20 mouse cellular contexts compared by ENCODE assay signal in the genomic region with DNA sequence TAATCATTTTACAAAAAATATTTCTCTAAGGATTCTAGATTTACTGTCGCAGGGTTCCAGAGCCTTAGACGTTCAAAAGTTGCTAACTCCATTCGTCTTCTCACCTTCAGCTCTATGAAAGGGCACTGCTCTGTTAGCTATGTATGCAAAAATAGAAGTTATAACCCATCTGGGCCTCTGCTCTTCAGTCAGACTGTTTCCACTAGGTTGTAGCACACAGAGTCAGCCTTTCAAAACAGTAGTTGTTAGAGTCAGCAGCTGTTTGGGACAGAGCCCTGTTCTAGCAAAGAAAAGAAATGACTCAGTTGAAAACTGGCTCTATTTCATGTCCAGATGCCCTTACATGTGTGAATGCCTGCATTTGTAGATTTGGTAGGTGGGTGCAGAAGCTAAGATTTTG.
A peak's percentile ranks its signal among the peaks of the same experiment; 100 is the strongest.
DNase-seq lines count a peak whose midpoint lies in the region; ATAC-seq lines count a peak whose summit lies in the region.
"Had no signal": no experiment of that assay in that cellular context is flagged by ENCODE, and none has a peak within 500 bp of the region (broad histone marks: within the 10 kb centered on the region; RNA-seq: fewer than 3 reads in every experiment).

No protein-coding gene starts in this region.

- no peaks in the 10 kb centered on the region for H3K9me3 ChIP-seq in heart, embryonic 15.5 days (replicated peaks)
- H3K9me3 ChIP-seq: embryonic facial prominence, embryonic 12.5 days; heart, embryonic 12.5 days; hindbrain, embryonic 10.5 days had no signal

- no peak for ATAC-seq in heart, embryonic 15.5 days (replicated peaks; ENCODE audit: insufficient number of reproducible peaks, insufficient read depth, low FRiP score, low read depth)
- peak; percentile 11 for ATAC-seq in CD4-positive, CD25-positive, alpha-beta regulatory T cell, adult 4 months
- ATAC-seq: forebrain, embryonic 16.5 days had no signal

- peaks cover 6% of the 10 kb centered on the region; the same call in 1 of the 2 replicates for H3K4me1 ChIP-seq in heart, embryonic 15.5 days (replicated peaks)
- H3K4me1 ChIP-seq: embryonic facial prominence, embryonic 12.5 days; hindbrain, embryonic 10.5 days had no signal

- no peak overlapping the region for H3K4me3 ChIP-seq in heart, embryonic 15.5 days
- H3K4me3 ChIP-seq: embryonic facial prominence, embryonic 12.5 days; heart, embryonic 12.5 days; hindbrain, embryonic 10.5 days had no signal

- H3K9ac ChIP-seq in heart, embryonic 15.5 days = no peak overlapping the region
- H3K9ac ChIP-seq: embryonic facial prominence, embryonic 12.5 days; heart, embryonic 12.5 days; hindbrain, embryonic 14.5 days had no signal

- H3K4me2 ChIP-seq in heart, embryonic 15.5 days = no peak overlapping the region
- H3K4me2 ChIP-seq: embryonic facial prominence, embryonic 12.5 days; heart, embryonic 12.5 days; hindbrain, embryonic 14.5 days had no signal

- H3K27ac ChIP-seq in heart, embryonic 15.5 days = peak overlapping the region; percentile 53
- H3K27ac ChIP-seq: embryonic facial prominence, embryonic 12.5 days; hindbrain, embryonic 10.5 days; hindbrain, embryonic 14.5 days had no signal

- H3K27me3 ChIP-seq in heart, embryonic 15.5 days = no peaks in the 10 kb centered on the region
- H3K27me3 ChIP-seq: embryonic facial prominence, embryonic 12.5 days; heart, embryonic 12.5 days had no signal

- no peak for DNase-seq in heart, postnatal 25 days (ENCODE audit: low spot score)
- DNase-seq in CD4-positive helper T cell, adult 2 months (ENCODE audit: low read depth, low spot score) = peak; percentile 42
- peak; percentile 20 for DNase-seq in brain, adult 2 months (ENCODE audit: low read depth, low spot score)
- DNase-seq in gastrocnemius, postnatal 14 days = no peak
- no peak for DNase-seq in kidney, postnatal 14 days
- no peak for DNase-seq in gastrocnemius, adult 18-20 months (ENCODE audit: low spot score)
- DNase-seq: adrenal gland, adult 8-10 months; adrenal gland, postnatal 36 days; cerebellum, adult 11 months; cerebellum, adult 9-10 months; cerebellum, postnatal 25 days; gastrocnemius, postnatal 25 days; kidney, adult 11 months had no signal

- H3K36me3 ChIP-seq in heart, embryonic 15.5 days = no peaks in the 10 kb centered on the region
- H3K36me3 ChIP-seq: embryonic facial prominence, embryonic 12.5 days; heart, embryonic 12.5 days; hindbrain, embryonic 10.5 days had no signal

- intact Hi-C loops in heart, postnatal 25 days (cut with DNase I) = no loop called here
- intact Hi-C loops in gastrocnemius, postnatal 14 days (cut with DNase I; ENCODE audit: low total_unique reads) = no loop called here

- WGBS in heart, embryonic 15.5 days = 61% methylated on average over 3 of the region's 3 CpGs

Comparison
In these comparisons a context has a peak if more than half of its experiments do, and no peak if none do; other contexts are left out.
1. DNase-seq: peak in CD4-positive helper T cell, adult 2 months (single experiment) and brain, adult 2 months (single experiment); none in heart, postnatal 25 days (single experiment), gastrocnemius, postnatal 14 days (single experiment), kidney, postnatal 14 days (single experiment) and gastrocnemius, adult 18-20 months (single experiment).